18 mouse cellular contexts compared by ENCODE assay signal in the genomic region with DNA sequence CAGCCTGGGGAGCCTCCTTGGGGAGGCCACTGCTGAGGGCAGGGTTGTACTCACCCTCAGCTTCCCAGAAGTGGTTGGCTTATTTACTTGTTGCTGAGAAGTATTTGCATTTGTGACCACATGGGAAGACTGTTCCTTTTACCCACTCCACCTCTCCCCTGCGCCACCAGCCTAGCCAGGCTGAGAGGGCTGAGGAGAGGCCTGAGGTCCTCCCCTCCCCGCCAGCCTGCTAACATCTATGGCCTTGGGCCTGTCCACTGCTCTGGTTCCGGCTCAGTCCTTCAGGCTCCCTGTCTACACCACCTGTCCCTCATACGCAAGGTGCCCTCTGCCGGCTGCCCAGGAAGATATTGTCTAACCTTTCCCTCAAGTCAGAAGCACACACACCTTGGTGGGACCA. TPM values are rescaled to one million over a fixed set of nuclear protein-coding genes. Genes with fewer than 3 reads are reported as not detected.
A peak's percentile ranks its signal among the peaks of the same experiment; 100 is the strongest.
DNase-seq lines count a peak whose midpoint lies in the region; ATAC-seq and TF ChIP-seq lines count a peak whose summit lies in the region.
"Had no signal": no experiment of that assay in that cellular context is flagged by ENCODE, and none has a peak within 500 bp of the region (broad histone marks: within the 10 kb centered on the region; RNA-seq: fewer than 3 reads in every experiment).

No protein-coding gene starts in this region.

- WGBS in cerebellum, adult 2 months, result 74% methylated on average over 5 of the region's 5 CpGs
- WGBS in limb, embryonic 14.5 days, result 62% methylated on average over 5 of the region's 5 CpGs

- H3K36me3 ChIP-seq in limb, embryonic 14.5 days (ENCODE audit: control insufficient read depth, insufficient read depth, low read length), result peaks cover 36% of the 10 kb centered on the region

- no peak for ATAC-seq in limb, embryonic 14.5 days (ENCODE audit: low FRiP score, low read depth)
- no peak for ATAC-seq in CD4-positive, CD25-positive, alpha-beta regulatory T cell, adult 4 months
- ATAC-seq: activated CD4-positive, CD25-positive, alpha-beta regulatory T cell, adult 4 months; hindbrain, embryonic 16.5 days; midbrain, embryonic 16.5 days had no signal

- H3K4me2 ChIP-seq in limb, embryonic 14.5 days (replicated peaks; ENCODE audit: low read depth, low read length, severe bottlenecking), result no peak overlapping the region

- no peak overlapping the region for H3K4me3 ChIP-seq in cerebellum, adult 2 months (replicated peaks; ENCODE audit: insufficient read depth, low read depth, low read length)
- H3K4me3 ChIP-seq in limb, embryonic 14.5 days (replicated peaks; ENCODE audit: low read length), result no peak overlapping the region
- H3K4me3 ChIP-seq: heart, embryonic 10.5 days; megakaryocyte, embryonic 14.5 days had no signal

- DNase-seq in cerebellum, adult 2 months, result no peak
- no peak for DNase-seq in cerebellum, adult 18-20 months
- peak; percentile 49 for DNase-seq in adipocyte (ENCODE audit: low spot score)
- DNase-seq in limb, embryonic 14.5 days (ENCODE audit: low spot score), result no peak
- peak; percentile 44 for DNase-seq in lung, postnatal 14 days
- no peak for DNase-seq in retina, postnatal 1 day
- no peak for DNase-seq in right cerebral cortex, postnatal 25 days
- DNase-seq: gastrocnemius, postnatal 10 days; heart, postnatal 14 days; kidney, adult 8-10 months; liver had no signal

- no peak overlapping the region for H3K27ac ChIP-seq in cerebellum, adult 2 months (ENCODE audit: insufficient read depth, low read length)
- 0 out of 2 replicates have a peak overlapping the region, but pooled peaks have one; percentile 96 for H3K27ac ChIP-seq in limb, embryonic 14.5 days (replicated peaks; ENCODE audit: low read depth, low read length)
- H3K27ac ChIP-seq: heart, embryonic 10.5 days had no signal

- TF ChIP-seq CTCF in cerebellum, adult 2 months (IDR thresholded peaks at IDR 0.05; ENCODE audit: borderline replicate concordance, insufficient read depth, low read depth, low read length), result peak; percentile 36; the same call in 1 of the 2 replicates

- H3K27me3 ChIP-seq in cerebellum, adult 2 months (ENCODE audit: control insufficient read depth, insufficient read depth, low read length), result peaks cover 4% of the 10 kb centered on the region; the same call in 1 of the 2 replicates
- no peaks in the 10 kb centered on the region for H3K27me3 ChIP-seq in limb, embryonic 14.5 days (ENCODE audit: control insufficient read depth, insufficient read depth, low read length)

- no peak for TF ChIP-seq POLR2A in cerebellum, adult 2 months (IDR thresholded peaks at IDR 0.05; ENCODE audit: borderline replicate concordance, insufficient read depth, low read length)
- no peak for TF ChIP-seq POLR2A in limb, embryonic 14.5 days (IDR thresholded peaks at IDR 0.05; ENCODE audit: borderline replicate concordance, extremely low read depth, insufficient read depth, insufficient read length)

- H3K4me1 ChIP-seq in cerebellum, adult 2 months (ENCODE audit: control insufficient read depth, insufficient read depth, low read length), result no peaks in the 10 kb centered on the region
- H3K4me1 ChIP-seq in limb, embryonic 14.5 days (ENCODE audit: control insufficient read depth, insufficient read depth, low read length), result peaks cover 30% of the 10 kb centered on the region

- H3K9ac ChIP-seq in limb, embryonic 14.5 days (ENCODE audit: low read depth, low read length, severe bottlenecking), result no peak overlapping the region

- no peaks in the 10 kb centered on the region for H3K9me3 ChIP-seq in limb, embryonic 14.5 days (ENCODE audit: control insufficient read depth, low read length)
- H3K9me3 ChIP-seq: heart, embryonic 10.5 days; megakaryocyte, embryonic 14.5 days had no signal

RNA-seq across cellular contexts. Expression of gene Scarf2, which starts 1.4 kb away (rescaled TPM):
- 2.1 and 2.5 TPM in 2 replicates for polyA plus RNA-seq in cerebellum, adult 2 months (2012; rRNA removed)
- 232 and 360 TPM in 2 replicates for polyA plus RNA-seq in limb, embryonic 14.5 days (2012; rRNA removed)
- 51.3 and 64.9 TPM in 2 replicates for polyA plus RNA-seq in limb, embryonic 14.5 days (2014; fragmentation: Nextera tagmentation; extraction: Ambion mirVana)
- polyA plus RNA-seq in CD4-positive, CD25-positive, alpha-beta regulatory T cell, adult 4 months (2017; shearing (Covaris generic)), result not detected
- polyA plus RNA-seq: activated CD4-positive, CD25-positive, alpha-beta regulatory T cell, adult 4 months had no signal

RNA-seq across cellular contexts. Expression of gene Klhl22, which starts 36.2 kb away (rescaled TPM):
- polyA plus RNA-seq in cerebellum, adult 2 months (2012; rRNA removed), result 101 and 106 TPM in 2 replicates
- polyA plus RNA-seq in limb, embryonic 14.5 days (2012; rRNA removed), result 124 and 176 TPM in 2 replicates
- polyA plus RNA-seq in limb, embryonic 14.5 days (2014; fragmentation: Nextera tagmentation; extraction: Ambion mirVana), result 87.2 and 101 TPM in 2 replicates
- polyA plus RNA-seq in CD4-positive, CD25-positive, alpha-beta regulatory T cell, adult 4 months (2017; shearing (Covaris generic)), result 10 to 100 TPM; 15.6 to 30.9 TPM

RNA-seq across cellular contexts. Expression of gene B830017H08Rik, which starts 37.3 kb away (rescaled TPM):
- polyA plus RNA-seq in cerebellum, adult 2 months (2012; rRNA removed), result 4.3 and 4.7 TPM in 2 replicates
- 0.49 and 0.58 TPM in 2 replicates for polyA plus RNA-seq in limb, embryonic 14.5 days (2012; rRNA removed)
- 0.17 and 0.69 TPM in 2 replicates for polyA plus RNA-seq in limb, embryonic 14.5 days (2014; fragmentation: Nextera tagmentation; extraction: Ambion mirVana)
- not detected for polyA plus RNA-seq in CD4-positive, CD25-positive, alpha-beta regulatory T cell, adult 4 months (2017; shearing (Covaris generic))
- polyA plus RNA-seq: activated CD4-positive, CD25-positive, alpha-beta regulatory T cell, adult 4 months; heart, embryonic 10.5 days; stomach, embryonic 14.5 days had no signal

RNA-seq across cellular contexts. Expression of gene Car15, which starts 42.5 kb away (rescaled TPM):
- polyA plus RNA-seq in cerebellum, adult 2 months (2012; rRNA removed), result 48.4 and 58.9 TPM in 2 replicates
- 8.6 and 11.5 TPM in 2 replicates for polyA plus RNA-seq in limb, embryonic 14.5 days (2012; rRNA removed)
- 3.2 and 3.4 TPM in 2 replicates for polyA plus RNA-seq in limb, embryonic 14.5 days (2014; fragmentation: Nextera tagmentation; extraction: Ambion mirVana)
- polyA plus RNA-seq in CD4-positive, CD25-positive, alpha-beta regulatory T cell, adult 4 months (2017; shearing (Covaris generic)), result 1 to 10 TPM; 4.1 to 5.2 TPM

Comparison
In these comparisons a context has a peak if more than half of its experiments do, and no peak if none do; other contexts are left out.
1. DNase-seq: peak in adipocyte (single experiment) and lung, postnatal 14 days (single experiment); none in cerebellum, adult 2 months (0 of 2), cerebellum, adult 18-20 months (0 of 2), limb, embryonic 14.5 days (single experiment), retina, postnatal 1 day (single experiment) and right cerebral cortex, postnatal 25 days (single experiment).
2. RNA of gene Scarf2, which starts 1.4 kb away (polyA plus RNA-seq): 51.3 to 360 TPM in limb, embryonic 14.5 days; 2.1 to 2.5 TPM in cerebellum, adult 2 months and not detected in CD4-positive, CD25-positive, alpha-beta regulatory T cell, adult 4 months; every median in the first group is over 10 times any median in the second.